In the genomic region with DNA sequence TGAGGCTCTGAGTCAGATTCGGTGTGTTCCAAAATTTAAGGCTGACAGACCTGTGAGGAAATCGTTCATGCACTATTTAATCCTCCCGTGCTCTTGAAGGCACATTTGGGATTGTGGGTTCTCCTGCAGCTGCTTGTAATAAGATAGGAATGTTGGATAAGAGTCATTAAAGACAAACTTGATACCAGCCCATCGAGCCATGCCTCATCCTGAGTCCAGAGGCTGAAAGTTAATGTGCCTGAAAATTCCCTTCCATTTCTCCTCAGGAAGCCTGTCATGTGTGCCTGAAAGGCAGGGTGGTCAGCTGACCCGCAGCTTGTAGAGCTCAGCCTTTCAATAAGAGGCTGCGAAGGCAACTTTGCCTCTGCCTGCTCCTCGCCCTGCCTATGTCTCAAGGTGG, we compare ENCODE assay signal across 20 mouse cellular contexts.
DNase-seq lines count a peak whose midpoint lies in the region; ATAC-seq and TF ChIP-seq lines count a peak whose summit lies in the region.
"Had no signal": no experiment of that assay in that cellular context is flagged by ENCODE, and none has a peak within 500 bp of the region (broad histone marks: within the 10 kb centered on the region; RNA-seq: fewer than 3 reads in every experiment).

No protein-coding gene starts in this region.

- no peak overlapping the region for H3K9ac ChIP-seq in midbrain, embryonic 11.5 days (ENCODE audit: low read length)
- H3K9ac ChIP-seq in midbrain, embryonic 14.5 days (replicated peaks; ENCODE audit: low read length): no peak overlapping the region
- no peak overlapping the region for H3K9ac ChIP-seq in embryonic facial prominence, embryonic 11.5 days (replicated peaks; ENCODE audit: low read length)
- no peak overlapping the region for H3K9ac ChIP-seq in kidney, embryonic 16.5 days (replicated peaks; ENCODE audit: low read length)
- H3K9ac ChIP-seq: forebrain, postnatal 0 days; hindbrain, embryonic 15.5 days; midbrain, embryonic 13.5 days; stomach, embryonic 15.5 days had no signal

- WGBS in midbrain, embryonic 11.5 days: 84% methylated on average over 7 of the region's 7 CpGs
- WGBS in midbrain, embryonic 14.5 days: 86% methylated on average over 7 of the region's 7 CpGs
- WGBS in embryonic facial prominence, embryonic 11.5 days: 51% methylated on average over 7 of the region's 7 CpGs
- WGBS in kidney, embryonic 16.5 days: 37% methylated on average over 7 of the region's 7 CpGs
- 66% methylated on average over 7 of the region's 7 CpGs for WGBS in lung, adult 2 months

- no peak overlapping the region for H3K27ac ChIP-seq in midbrain, embryonic 11.5 days (ENCODE audit: low read depth, low read length)
- no peak overlapping the region for H3K27ac ChIP-seq in midbrain, embryonic 14.5 days (replicated peaks; ENCODE audit: low read depth, low read length)
- H3K27ac ChIP-seq in embryonic facial prominence, embryonic 11.5 days (replicated peaks; ENCODE audit: low read depth, low read length): no peak overlapping the region
- no peak overlapping the region for H3K27ac ChIP-seq in kidney, embryonic 16.5 days (ENCODE audit: low read length)
- H3K27ac ChIP-seq: hindbrain, embryonic 15.5 days; macrophage; midbrain, embryonic 13.5 days; stomach, embryonic 15.5 days had no signal

- H3K4me2 ChIP-seq in midbrain, embryonic 11.5 days: no peak overlapping the region
- H3K4me2 ChIP-seq in midbrain, embryonic 14.5 days (ENCODE audit: low read length): no peak overlapping the region
- H3K4me2 ChIP-seq in embryonic facial prominence, embryonic 11.5 days (ENCODE audit: low read depth, low read length): no peak overlapping the region
- H3K4me2 ChIP-seq in kidney, embryonic 16.5 days (replicated peaks; ENCODE audit: low read depth, low read length): no peak overlapping the region; the same call in 1 of the 2 replicates
- peak overlapping the region; percentile 53 for H3K4me2 ChIP-seq in myocyte (ENCODE audit: low read depth)
- H3K4me2 ChIP-seq: hindbrain, embryonic 15.5 days; midbrain, embryonic 13.5 days; stomach, embryonic 15.5 days had no signal

- ATAC-seq in midbrain, embryonic 11.5 days (ENCODE audit: low FRiP score): no peak
- no peak for ATAC-seq in midbrain, embryonic 14.5 days (ENCODE audit: low FRiP score, low TSS enrichment)
- no peak; the same call in 1 of the 2 replicates for ATAC-seq in embryonic facial prominence, embryonic 11.5 days (replicated peaks; ENCODE audit: insufficient number of reproducible peaks, low FRiP score, low TSS enrichment, low read depth)
- peak; percentile 91 for ATAC-seq in kidney, embryonic 16.5 days (ENCODE audit: low FRiP score, low TSS enrichment)
- ATAC-seq: activated CD4-positive, CD25-positive, alpha-beta regulatory T cell, adult 4 months; forebrain, postnatal 0 days; intestine, postnatal 0 days; midbrain, embryonic 13.5 days had no signal

- no peak for TF ChIP-seq POLR2A in myocyte (IDR thresholded peaks at IDR 0.05; ENCODE audit: insufficient read length, low read depth)
- no peak for TF ChIP-seq POLR2A in lung, adult 2 months (IDR thresholded peaks at IDR 0.05; ENCODE audit: borderline replicate concordance, extremely low read depth, low read depth, low read length)

- peaks cover 3% of the 10 kb centered on the region; the same call in 1 of the 2 replicates for H3K9me3 ChIP-seq in midbrain, embryonic 11.5 days (ENCODE audit: control insufficient read depth, low read length)
- H3K9me3 ChIP-seq in midbrain, embryonic 14.5 days (ENCODE audit: control insufficient read depth, low read length): peaks cover 2% of the 10 kb centered on the region; the same call in 1 of the 2 replicates
- no peaks in the 10 kb centered on the region for H3K9me3 ChIP-seq in embryonic facial prominence, embryonic 11.5 days (replicated peaks; ENCODE audit: control insufficient read depth, low read length)
- H3K9me3 ChIP-seq in kidney, embryonic 16.5 days (ENCODE audit: low read length): peaks cover 6% of the 10 kb centered on the region
- H3K9me3 ChIP-seq: hindbrain, embryonic 15.5 days; midbrain, embryonic 13.5 days; stomach, embryonic 15.5 days had no signal

- DNase-seq in midbrain, embryonic 11.5 days (ENCODE audit: low spot score, missing footprints): peak; percentile 17
- DNase-seq in midbrain, embryonic 14.5 days: no peak
- peak; percentile 31 for DNase-seq in embryonic facial prominence, embryonic 11.5 days (ENCODE audit: low spot score)
- no peak for DNase-seq in lung, adult 2 months
- DNase-seq in right cerebral cortex, adult 18-20 months: no peak
- DNase-seq in layer of hippocampus, adult 18-20 months (ENCODE audit: low spot score in 2 of 2): no peak
- DNase-seq: adrenal gland, postnatal 14 days; cerebellum, adult 2 months; forebrain, postnatal 0 days; lung, adult 18-20 months; thymus, adult 2 months had no signal

- H3K4me3 ChIP-seq in midbrain, embryonic 11.5 days (ENCODE audit: low read depth, low read length): no peak overlapping the region
- no peak overlapping the region for H3K4me3 ChIP-seq in midbrain, embryonic 14.5 days (replicated peaks; ENCODE audit: low read depth, low read length)
- no peak overlapping the region for H3K4me3 ChIP-seq in embryonic facial prominence, embryonic 11.5 days (ENCODE audit: low read depth, low read length)
- H3K4me3 ChIP-seq in kidney, embryonic 16.5 days (ENCODE audit: low read length): no peak overlapping the region
- no peak overlapping the region for H3K4me3 ChIP-seq in myocyte
- H3K4me3 ChIP-seq in lung, adult 2 months (replicated peaks; ENCODE audit: extremely low read depth, low read depth, low read length): no peak overlapping the region
- H3K4me3 ChIP-seq: hindbrain, embryonic 15.5 days; midbrain, embryonic 13.5 days; stomach, embryonic 15.5 days had no signal

- no peaks in the 10 kb centered on the region for H3K36me3 ChIP-seq in midbrain, embryonic 11.5 days (ENCODE audit: control insufficient read depth, insufficient read depth, low read length)
- H3K36me3 ChIP-seq in midbrain, embryonic 14.5 days (ENCODE audit: control insufficient read depth, insufficient read depth, low read length): no peaks in the 10 kb centered on the region
- no peaks in the 10 kb centered on the region for H3K36me3 ChIP-seq in embryonic facial prominence, embryonic 11.5 days (replicated peaks; ENCODE audit: control insufficient read depth, insufficient read depth, low read depth, low read length)
- H3K36me3 ChIP-seq in kidney, embryonic 16.5 days (ENCODE audit: insufficient read depth, low read length): no peaks in the 10 kb centered on the region
- H3K36me3 ChIP-seq in myocyte (ENCODE audit: control insufficient read depth, insufficient read depth): no peaks in the 10 kb centered on the region
- H3K36me3 ChIP-seq: hindbrain, embryonic 15.5 days; midbrain, embryonic 13.5 days; stomach, embryonic 15.5 days had no signal

- no peaks in the 10 kb centered on the region for H3K4me1 ChIP-seq in midbrain, embryonic 11.5 days (ENCODE audit: control insufficient read depth, insufficient read depth, low read length)
- H3K4me1 ChIP-seq in midbrain, embryonic 14.5 days (ENCODE audit: control insufficient read depth, insufficient read depth, low read length): no peaks in the 10 kb centered on the region
- H3K4me1 ChIP-seq in embryonic facial prominence, embryonic 11.5 days (ENCODE audit: control insufficient read depth, insufficient read depth, low read length): no peaks in the 10 kb centered on the region
- no peaks in the 10 kb centered on the region for H3K4me1 ChIP-seq in kidney, embryonic 16.5 days (ENCODE audit: insufficient read depth, low read length)
- no peaks in the 10 kb centered on the region for H3K4me1 ChIP-seq in lung, adult 2 months (ENCODE audit: control insufficient read depth, insufficient read depth, low read length)
- H3K4me1 ChIP-seq: hindbrain, embryonic 15.5 days; stomach, embryonic 15.5 days had no signal

- H3K79me2 ChIP-seq in myocyte (ENCODE audit: control insufficient read depth, insufficient read depth): no peaks in the 10 kb centered on the region

- no peak overlapping the region for H3ac ChIP-seq in myocyte (ENCODE audit: control insufficient read depth, insufficient read length)

- no peaks in the 10 kb centered on the region for H3K27me3 ChIP-seq in midbrain, embryonic 11.5 days (ENCODE audit: control insufficient read depth, insufficient read depth, low read length)
- no peaks in the 10 kb centered on the region for H3K27me3 ChIP-seq in midbrain, embryonic 14.5 days (ENCODE audit: control insufficient read depth, insufficient read depth, low read length)
- no peaks in the 10 kb centered on the region for H3K27me3 ChIP-seq in embryonic facial prominence, embryonic 11.5 days (ENCODE audit: control insufficient read depth, insufficient read depth, low read length)
- H3K27me3 ChIP-seq in kidney, embryonic 16.5 days (ENCODE audit: insufficient read depth, low read length): no peaks in the 10 kb centered on the region
- H3K27me3 ChIP-seq in myocyte (ENCODE audit: control insufficient read depth, insufficient read depth, insufficient read length): no peaks in the 10 kb centered on the region
- H3K27me3 ChIP-seq: CH12.LX; hindbrain, embryonic 15.5 days; midbrain, embryonic 13.5 days; stomach, embryonic 15.5 days had no signal

- no peak for TF ChIP-seq CTCF in lung, adult 2 months (IDR thresholded peaks at IDR 0.05; ENCODE audit: insufficient read depth, low read length)

TF ChIP-seq in myocyte, 11 proteins besides CTCF, POLR2A, EP300 and RAD21:
- TF ChIP-seq E2F4 (IDR thresholded peaks at IDR 0.05; ENCODE audit: insufficient read depth) (no peak), TCF3 (IDR thresholded peaks at IDR 0.05; ENCODE audit: insufficient read length, low read depth) (no peak), TCF12 (IDR thresholded peaks at IDR 0.05; ENCODE audit: insufficient read depth, poor library complexity, severe bottlenecking) (peak; percentile 50), MAX (IDR thresholded peaks at IDR 0.05; ENCODE audit: low read depth) (no peak), POLR2AphosphoS2 (IDR thresholded peaks at IDR 0.05; ENCODE audit: insufficient read length, low read depth) (no peak), MYOD1 (IDR thresholded peaks at IDR 0.05; ENCODE audit: control insufficient read depth in 1 of 3, insufficient read length in 2 of 3, low read depth in 2 of 3) (peak in 1 of 3 experiments; percentile 31), REST (IDR thresholded peaks at IDR 0.05; ENCODE audit: insufficient read depth, insufficient read length) (no peak), MYOG (IDR thresholded peaks at IDR 0.05; ENCODE audit: control insufficient read depth in 1 of 3, insufficient read depth in 1 of 3, insufficient read length in 2 of 3, low read depth in 2 of 3) (peak in 1 of 3 experiments; percentile 80), CEBPB (IDR thresholded peaks at IDR 0.05; ENCODE audit: insufficient read depth, poor library complexity, severe bottlenecking) (peak; percentile 59; the same call in 1 of the 2 replicates), SRF (IDR thresholded peaks at IDR 0.05; ENCODE audit: control insufficient read depth, insufficient read length, low read depth) (no peak), USF1 (IDR thresholded peaks at IDR 0.05; ENCODE audit: low read depth) (peak; percentile 95)

Comparison
In these comparisons a context has a peak if more than half of its experiments do, and no peak if none do; other contexts are left out.
1. DNase-seq: peak in midbrain, embryonic 11.5 days (single experiment) and embryonic facial prominence, embryonic 11.5 days (single experiment); none in midbrain, embryonic 14.5 days (single experiment), lung, adult 2 months (single experiment), right cerebral cortex, adult 18-20 months (single experiment) and layer of hippocampus, adult 18-20 months (0 of 2).